Mouse (Mus musculus) spleen, postnatal 36 days (tissue): Measurements from ENCODE around the gene Ccno.
A peak's percentile ranks its signal among the peaks of the same experiment; 100 is the strongest.

Experiments
- DNase-seq, 2 experiments: peaks; one replicate each; pipeline ENCODE4 v3.0.0; 2022; ENCODE audit warnings: low spot score in 2 of 2, mixed read lengths in 1 of 2

Ccno gene

GRCm38 (mm10) chr13:113000576-113001318, 13.1 kb downstream of the Ccno start:
- no peak for DNase-seq

DNA sequence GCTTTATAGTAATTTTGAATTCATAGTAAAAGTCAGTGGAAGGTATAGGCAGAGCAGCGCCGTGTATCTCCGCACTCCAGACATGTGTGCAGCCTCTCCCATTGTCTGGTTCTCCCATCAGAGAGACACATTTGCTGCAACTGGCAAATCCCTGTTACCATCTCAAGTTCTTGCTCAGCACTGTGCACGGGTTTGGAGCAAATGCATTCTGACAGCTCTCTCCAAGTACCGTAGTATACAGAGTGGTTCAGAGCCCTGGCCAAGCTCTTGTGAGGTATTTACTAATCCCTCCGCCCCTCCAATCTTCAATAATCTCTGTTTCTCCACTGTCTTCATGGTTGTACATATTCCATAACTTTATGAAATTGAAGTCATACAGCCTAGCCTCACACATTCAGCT, 25.1 kb downstream of the Ccno start:
- no peak for DNase-seq

DNA sequence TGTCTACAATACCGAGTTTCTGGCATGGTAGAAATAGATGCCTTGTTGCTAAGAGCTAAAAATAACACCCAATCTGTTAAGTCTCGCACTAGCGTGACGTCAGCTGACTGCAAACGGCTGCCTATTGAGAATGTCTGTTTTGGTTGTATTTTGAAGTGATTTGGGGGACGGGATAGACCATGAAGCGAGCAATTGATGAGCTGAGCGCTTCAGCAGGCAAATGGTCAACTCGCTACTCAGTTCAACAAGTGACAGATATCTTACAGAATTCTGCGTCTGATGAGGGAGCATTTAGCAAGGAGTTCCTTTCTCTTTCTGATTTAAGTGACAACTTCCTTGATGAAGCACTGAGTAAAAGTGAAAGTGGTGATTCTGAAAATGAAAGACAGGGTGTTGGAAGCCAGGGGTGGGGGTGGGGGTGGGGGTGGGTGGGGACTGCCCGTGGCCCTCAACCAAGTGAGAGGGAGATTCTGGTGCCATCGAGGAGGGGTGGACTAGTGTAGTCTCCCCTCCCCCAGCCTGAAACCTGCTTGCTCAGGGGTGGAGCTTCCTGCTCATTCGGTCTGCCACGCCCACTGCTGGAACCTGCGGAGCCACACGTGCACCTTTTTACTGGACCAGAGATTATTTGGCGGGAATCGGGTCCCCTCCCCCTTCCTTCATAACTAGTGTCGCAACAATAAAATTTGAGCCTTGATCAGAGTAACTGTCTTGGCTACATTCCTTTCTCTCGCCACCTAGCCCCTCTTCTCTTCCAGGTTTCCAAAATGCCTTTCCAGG, 25.8 kb downstream of the Ccno start:
- DNase-seq = peak in 1 of 2 experiments; percentile 8

- DNase-seq = no peak
Measured at GRCm38 (mm10) chr13:113021521-113021920, 33.9 kb downstream of the Ccno start.

DNA sequence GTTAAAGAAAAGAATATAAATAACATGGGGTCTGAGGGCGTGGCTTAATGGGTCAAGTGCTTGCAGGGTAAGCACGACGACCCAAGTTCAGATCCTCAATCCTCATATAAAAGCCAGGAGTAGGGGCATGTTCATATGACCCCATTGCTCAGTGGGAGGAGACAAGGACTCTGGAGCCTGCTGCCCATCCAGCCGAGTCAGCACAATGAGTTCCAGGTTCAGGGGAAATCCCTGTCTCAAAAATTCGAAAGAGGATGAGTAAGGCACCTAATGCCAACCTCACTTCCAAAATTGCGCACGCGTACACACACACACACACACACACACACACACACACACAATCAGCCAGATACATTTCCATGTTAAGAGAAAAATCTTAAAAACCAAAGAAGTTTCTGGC, 34.9 kb downstream of the Ccno start:
- DNase-seq = no peak

- DNase-seq = no peak
Measured at GRCm38 (mm10) chr13:113023274-113024143, 35.9 kb downstream of the Ccno start.

DNA sequence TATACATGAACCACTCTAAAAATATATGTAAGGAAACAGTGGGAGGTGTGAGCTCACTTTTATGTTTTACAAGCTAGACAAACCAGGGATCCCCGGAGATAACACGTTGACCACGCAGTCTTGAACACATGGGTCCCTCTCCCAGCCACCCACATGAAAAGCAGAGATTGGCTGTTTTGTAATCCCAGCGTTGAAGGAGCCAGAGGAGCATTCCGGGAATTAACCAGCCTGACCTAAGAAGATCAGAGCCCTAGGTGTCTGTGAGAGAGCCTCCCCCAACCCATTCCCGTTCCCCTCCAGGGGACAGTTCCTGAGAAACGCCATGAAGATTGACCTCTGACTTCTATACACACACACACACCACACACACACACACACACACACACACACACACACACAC, 43.7 kb downstream of the Ccno start:
- DNase-seq = no peak

- DNase-seq = no peak
Measured at GRCm38 (mm10) chr13:113031792-113032571, 44.4 kb downstream of the Ccno start.

DNA sequence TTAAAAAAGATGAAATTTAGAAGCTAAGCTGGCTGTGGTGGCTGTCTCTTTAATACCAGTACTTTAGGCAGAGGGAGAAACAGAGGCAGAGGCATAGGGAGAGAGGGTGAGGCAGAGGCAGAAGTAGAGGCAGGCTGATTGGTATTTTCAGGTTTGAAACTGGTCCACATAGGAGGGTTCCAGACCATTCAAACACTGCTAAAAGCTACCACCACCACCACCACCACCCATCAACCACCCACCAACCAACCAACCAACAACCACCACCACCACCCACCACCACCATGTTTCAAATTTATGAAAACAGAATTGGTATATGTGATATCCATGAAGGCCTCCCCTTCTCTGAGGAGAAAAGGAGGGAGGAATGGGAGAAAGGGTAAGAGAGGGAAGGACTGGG, 45.2 kb downstream of the Ccno start:
- DNase-seq = no peak

DNA sequence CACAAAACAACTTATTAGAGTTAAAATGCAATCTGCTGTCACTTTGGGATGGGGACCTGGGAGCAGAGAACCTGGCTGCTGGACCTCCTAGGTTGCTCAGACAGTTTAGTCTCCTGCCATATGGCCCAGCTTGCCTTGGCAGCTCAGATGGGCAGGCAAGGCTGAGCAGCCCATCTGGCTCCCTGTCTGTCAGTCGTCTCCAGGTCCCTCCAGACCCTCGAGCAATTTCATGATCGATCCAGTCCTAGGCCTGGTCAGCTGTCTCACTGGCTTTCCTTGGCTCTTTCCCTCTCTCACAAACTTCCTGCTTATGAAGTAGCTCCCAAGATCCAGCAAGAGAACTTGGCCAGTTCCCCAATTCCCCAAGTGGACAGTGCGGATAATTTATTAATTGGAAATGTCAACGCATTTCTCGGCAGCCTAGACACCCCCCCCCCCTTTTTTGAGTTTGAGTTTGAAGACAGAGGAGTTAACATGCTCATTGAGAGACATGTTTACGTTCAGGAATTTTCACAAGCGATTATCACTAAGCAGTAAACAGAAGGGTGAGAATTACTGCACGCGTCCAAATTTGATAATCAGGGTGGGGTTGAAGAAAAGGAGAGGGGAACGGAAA, 46.8 kb downstream of the Ccno start:
- DNase-seq = no peak

GRCm38 (mm10) chr13:113034950-113035421, 47.4 kb downstream of the Ccno start, which contains the start of gene Cdc20b:
Gene Cdc20b (plus strand): TSS chr13:113035111.
- peak; percentile 54 to 57 for DNase-seq

DNA sequence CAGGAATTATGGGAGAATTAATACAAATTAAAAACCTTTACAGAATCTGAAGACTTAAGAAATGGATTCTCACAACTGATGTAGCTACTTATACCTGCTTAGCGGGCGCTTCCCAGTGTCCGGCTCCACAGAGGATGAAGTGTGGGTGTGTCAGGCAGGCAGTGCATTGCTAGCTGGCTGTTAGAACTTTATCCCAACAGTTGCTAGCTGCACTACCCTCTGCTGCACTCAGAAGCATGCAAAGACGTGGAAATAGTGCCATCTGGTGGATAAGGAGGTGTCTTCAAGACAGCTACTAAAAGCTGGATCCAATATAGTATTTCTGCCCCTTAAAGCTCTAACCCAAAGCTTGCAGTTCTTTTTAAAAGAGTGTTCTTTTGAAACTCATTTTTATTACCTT, 48.2 kb downstream of the Ccno start:
- DNase-seq = peak; percentile 61 to 65
